7 mouse cellular contexts compared by ENCODE assay signal in the genomic region with DNA sequence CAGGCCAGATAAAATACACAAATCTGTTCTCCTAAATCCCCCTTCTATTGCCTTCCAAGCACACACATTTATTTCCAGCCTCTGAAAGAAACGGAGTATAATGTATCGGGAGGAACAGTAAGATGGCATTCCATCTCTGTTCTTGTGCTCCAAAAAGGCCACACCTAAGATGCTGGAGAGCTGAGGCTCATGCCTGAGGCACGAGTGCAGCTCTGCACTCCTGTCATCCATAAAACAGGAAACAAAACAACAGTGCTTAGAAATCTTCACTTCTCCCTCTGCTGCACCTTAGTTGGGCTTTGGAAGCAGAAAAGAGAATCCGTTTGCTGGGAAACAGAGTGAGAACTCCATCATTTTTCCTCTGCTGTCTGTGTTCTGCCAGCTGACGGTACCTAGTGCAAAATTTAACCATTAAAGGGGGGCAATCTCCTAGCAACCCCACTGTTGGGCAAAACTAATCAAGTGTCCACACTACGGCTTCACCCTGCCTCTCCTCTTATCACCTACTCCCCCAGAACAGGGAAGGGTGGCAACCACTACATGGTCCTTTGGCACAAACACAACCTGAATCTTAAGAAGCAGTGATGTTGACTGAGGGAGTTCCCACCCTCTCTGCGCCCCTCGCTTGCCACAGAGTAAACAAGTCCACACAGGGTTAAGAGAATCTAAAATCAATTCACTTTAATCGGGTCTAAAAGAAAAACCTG.
DNase-seq lines count a peak whose midpoint lies in the region; ATAC-seq and TF ChIP-seq lines count a peak whose summit lies in the region.

No protein-coding gene starts in this region.

- H3K9me3 ChIP-seq in embryonic facial prominence, embryonic 12.5 days, result no peaks in the 10 kb centered on the region
- no peaks in the 10 kb centered on the region for H3K9me3 ChIP-seq in limb, embryonic 10.5 days (replicated peaks)
- H3K9me3 ChIP-seq in neural tube, embryonic 13.5 days, result no peaks in the 10 kb centered on the region

- peak overlapping the region; percentile 76 for H3K4me3 ChIP-seq in left cerebral cortex, adult 2 months
- peak overlapping the region; percentile 51 for H3K4me3 ChIP-seq in embryonic facial prominence, embryonic 12.5 days
- peak overlapping the region; percentile 61 for H3K4me3 ChIP-seq in limb, embryonic 10.5 days
- H3K4me3 ChIP-seq in neural tube, embryonic 13.5 days, result peak overlapping the region; percentile 55

- no peak for TF ChIP-seq CTCF in left cerebral cortex, adult 2 months (IDR thresholded peaks at IDR 0.05)

- no peak for DNase-seq in left cerebral cortex, adult 2 months (ENCODE audit: extremely low spot score in 1 of 2, low spot score in 2 of 2)
- DNase-seq in left cerebral cortex, adult 8-10 months (ENCODE audit: low spot score in 2 of 2), result no peak
- DNase-seq in limb, embryonic 10.5 days (ENCODE audit: low spot score), result peak; percentile 41
- no peak for DNase-seq in adrenal gland, postnatal 4 days (ENCODE audit: low spot score in 2 of 2)
- no peak for DNase-seq in right cerebral cortex, postnatal 14 days

- ATAC-seq in embryonic facial prominence, embryonic 12.5 days (ENCODE audit: insufficient number of reproducible peaks, insufficient read depth, low FRiP score, low TSS enrichment), result no peak
- ATAC-seq in neural tube, embryonic 13.5 days (ENCODE audit: low read depth), result peak; percentile 57

- H3K4me2 ChIP-seq in embryonic facial prominence, embryonic 12.5 days (replicated peaks), result peak overlapping the region; percentile 63
- peak overlapping the region; percentile 77 for H3K4me2 ChIP-seq in neural tube, embryonic 13.5 days

- no peaks in the 10 kb centered on the region for H3K36me3 ChIP-seq in embryonic facial prominence, embryonic 12.5 days
- H3K36me3 ChIP-seq in limb, embryonic 10.5 days, result no peaks in the 10 kb centered on the region
- H3K36me3 ChIP-seq in neural tube, embryonic 13.5 days, result no peaks in the 10 kb centered on the region

- 10% methylated on average over 9 of the region's 9 CpGs for WGBS in embryonic facial prominence, embryonic 12.5 days
- WGBS in limb, embryonic 10.5 days, result 14% methylated on average over 9 of the region's 9 CpGs
- 5% methylated on average over 9 of the region's 9 CpGs for WGBS in neural tube, embryonic 13.5 days

- peak overlapping the region; percentile 56 for H3K9ac ChIP-seq in embryonic facial prominence, embryonic 12.5 days
- peak overlapping the region; percentile 76 for H3K9ac ChIP-seq in neural tube, embryonic 13.5 days

- H3K27me3 ChIP-seq in embryonic facial prominence, embryonic 12.5 days, result no peaks in the 10 kb centered on the region
- H3K27me3 ChIP-seq in limb, embryonic 10.5 days (ENCODE audit: low read depth, poor library complexity, severe bottlenecking), result no peaks in the 10 kb centered on the region
- H3K27me3 ChIP-seq in neural tube, embryonic 13.5 days, result no peaks in the 10 kb centered on the region

- intact Hi-C loops in left cerebral cortex, adult 2 months (cut with DNase I), result loop anchor here (5.0 to 10.0 kb wide), 3 partner anchors 46 to 813 kb away; a partner anchor contains a TSS

- peak overlapping the region; percentile 94 for H3K27ac ChIP-seq in left cerebral cortex, adult 2 months
- peak overlapping the region; percentile 83 for H3K27ac ChIP-seq in embryonic facial prominence, embryonic 12.5 days
- H3K27ac ChIP-seq in limb, embryonic 10.5 days, result peak overlapping the region; percentile 91
- H3K27ac ChIP-seq in neural tube, embryonic 13.5 days (replicated peaks), result peak overlapping the region; percentile 93

- peaks cover 7% of the 10 kb centered on the region; the same call in 1 of the 2 replicates for H3K4me1 ChIP-seq in embryonic facial prominence, embryonic 12.5 days
- peaks cover 26% of the 10 kb centered on the region for H3K4me1 ChIP-seq in limb, embryonic 10.5 days
- H3K4me1 ChIP-seq in neural tube, embryonic 13.5 days (replicated peaks), result peaks cover 43% of the 10 kb centered on the region
